In genomic region chr3:152799738-152800431, GRCm38 (mm10) we compare ENCODE assay signal across 8 mouse cellular contexts.
A peak's percentile ranks its signal among the peaks of the same experiment; 100 is the strongest.
DNase-seq lines count a peak whose midpoint lies in the region; ATAC-seq and TF ChIP-seq lines count a peak whose summit lies in the region.
"Had no signal": no experiment of that assay in that cellular context is flagged by ENCODE, and none has a peak within 500 bp of the region (broad histone marks: within the 10 kb centered on the region; RNA-seq: fewer than 3 reads in every experiment).

No protein-coding gene starts in this region.

- TF ChIP-seq POLR2A in MEL (IDR thresholded peaks at IDR 0.05; ENCODE audit: control insufficient read depth in 1 of 2, insufficient read depth in 1 of 2, low read depth in 1 of 2, low read length in 2 of 2, poor library complexity in 1 of 2): no peak

- peak; percentile 57 for DNase-seq in kidney, adult 18-20 months
- peak; percentile 67 for DNase-seq in MEL (ENCODE audit: low read depth, low spot score)
- peak; percentile 28 for DNase-seq in c-Kit-positive CD71-positive TER-119-negative erythroid progenitor cells, embryonic 14.5 days (ENCODE audit: low read depth)
- DNase-seq in kidney, postnatal 25 days: peak; percentile 82 to 87
- DNase-seq in retina, adult 2 months (ENCODE audit: low read depth, low spot score): peak; percentile 15
- no peak for DNase-seq in layer of hippocampus, adult 8-10 months (ENCODE audit: low spot score in 2 of 2)

- no peak for TF ChIP-seq EP300 in MEL (IDR thresholded peaks at IDR 0.05; ENCODE audit: low read depth in 1 of 2, low read length in 2 of 2)

- H3K27me3 ChIP-seq in kidney, embryonic 14.5 days (ENCODE audit: control insufficient read depth, insufficient read depth, low read length): no peaks in the 10 kb centered on the region
- H3K27me3 ChIP-seq in MEL (ENCODE audit: control insufficient read depth in 1 of 2, insufficient read depth in 2 of 2, low read length in 2 of 2): no peaks in the 10 kb centered on the region
- H3K27me3 ChIP-seq: lung, embryonic 15.5 days had no signal

- H3K9ac ChIP-seq in kidney, embryonic 14.5 days (ENCODE audit: low read depth, low read length): no peak overlapping the region
- no peak overlapping the region for H3K9ac ChIP-seq in MEL (ENCODE audit: control insufficient read depth, low read depth, low read length, poor library complexity, severe bottlenecking)
- H3K9ac ChIP-seq: lung, embryonic 15.5 days had no signal

- H3K4me2 ChIP-seq in kidney, embryonic 14.5 days (replicated peaks; ENCODE audit: low read depth, low read length): no peak overlapping the region
- H3K4me2 ChIP-seq: lung, embryonic 15.5 days had no signal

- no peak for ATAC-seq in kidney, embryonic 14.5 days (ENCODE audit: low FRiP score, low TSS enrichment)

- peak; percentile 59 to 73 (median 63) for TF ChIP-seq CTCF in MEL (IDR thresholded peaks at IDR 0.05 in 2 of 3, conservative IDR thresholded peaks at IDR 0.05 in 1 of 3; ENCODE audit: control insufficient read depth in 1 of 3, insufficient read depth in 1 of 3, low read depth in 2 of 3, low read length in 3 of 3, poor library complexity in 1 of 3, severe bottlenecking in 1 of 3)

- peak; percentile 81 for TF ChIP-seq RAD21 in MEL (IDR thresholded peaks at IDR 0.05; ENCODE audit: low read depth, low read length)

- no peaks in the 10 kb centered on the region for H3K4me1 ChIP-seq in kidney, embryonic 14.5 days (ENCODE audit: control insufficient read depth, insufficient read depth, low read length)
- H3K4me1 ChIP-seq in MEL (ENCODE audit: control insufficient read depth in 1 of 2, insufficient read depth in 2 of 2, low read length in 2 of 2): no peaks in the 10 kb centered on the region
- H3K4me1 ChIP-seq: lung, embryonic 15.5 days had no signal

- H3K36me3 ChIP-seq in kidney, embryonic 14.5 days (ENCODE audit: control insufficient read depth, insufficient read depth, low read length): no peaks in the 10 kb centered on the region
- no peaks in the 10 kb centered on the region for H3K36me3 ChIP-seq in MEL (ENCODE audit: control insufficient read depth in 1 of 2, insufficient read depth in 2 of 2, low read length in 2 of 2)
- H3K36me3 ChIP-seq: lung, embryonic 15.5 days had no signal

- H3K79me2 ChIP-seq in MEL (ENCODE audit: control insufficient read depth, insufficient read depth, low read length, poor library complexity): no peaks in the 10 kb centered on the region

- H3K4me3 ChIP-seq in kidney, embryonic 14.5 days (ENCODE audit: low read length): no peak overlapping the region
- no peak overlapping the region for H3K4me3 ChIP-seq in MEL (ENCODE audit: control insufficient read depth in 1 of 2, insufficient read depth in 1 of 2, low read depth in 2 of 2, low read length in 2 of 2)
- H3K4me3 ChIP-seq: lung, embryonic 15.5 days had no signal

- WGBS in kidney, embryonic 14.5 days: 77% methylated on average over 9 of the region's 9 CpGs

- H3K9me3 ChIP-seq in kidney, embryonic 14.5 days (ENCODE audit: control insufficient read depth, low read length): no peaks in the 10 kb centered on the region; the same call in 1 of the 2 replicates
- no peaks in the 10 kb centered on the region for H3K9me3 ChIP-seq in MEL (replicated peaks; ENCODE audit: insufficient read depth, low read length)
- H3K9me3 ChIP-seq: lung, embryonic 15.5 days had no signal

- no peak overlapping the region for H3K27ac ChIP-seq in kidney, embryonic 14.5 days (ENCODE audit: low read depth, low read length)
- H3K27ac ChIP-seq in MEL (ENCODE audit: control insufficient read depth, low read depth, low read length): no peak overlapping the region
- H3K27ac ChIP-seq: lung, embryonic 15.5 days had no signal

TF ChIP-seq in MEL, 35 proteins besides CTCF, POLR2A, EP300 and RAD21:
- TF ChIP-seq SMC3 (IDR thresholded peaks at IDR 0.05; ENCODE audit: low read depth, low read length) (peak; percentile 80), ZC3H11A (IDR thresholded peaks at IDR 0.05; ENCODE audit: low read depth, low read length) (peak; percentile 72), TBP (IDR thresholded peaks at IDR 0.05; ENCODE audit: low read depth, low read length) (no peak)

Comparison
In these comparisons a context has a peak if more than half of its experiments do, and no peak if none do; other contexts are left out.
1. DNase-seq: peak in kidney, adult 18-20 months (single experiment), MEL (single experiment), c-Kit-positive CD71-positive TER-119-negative erythroid progenitor cells, embryonic 14.5 days (single experiment), kidney, postnatal 25 days (2 of 2) and retina, adult 2 months (single experiment); none in layer of hippocampus, adult 8-10 months (0 of 2).